Mouse (Mus musculus) fibroblast of lung, adult 2 months (primary cell): ENCODE measurements around the gene Tekt2.
A peak's percentile ranks its signal among the peaks of the same experiment; 100 is the strongest.

Experiments used
- DNase-seq: peaks from one replicate; pipeline ENCODE4 v3.0.0-alpha.2; 2011; ENCODE audit warnings: low read depth

Gene Tekt2

DNA sequence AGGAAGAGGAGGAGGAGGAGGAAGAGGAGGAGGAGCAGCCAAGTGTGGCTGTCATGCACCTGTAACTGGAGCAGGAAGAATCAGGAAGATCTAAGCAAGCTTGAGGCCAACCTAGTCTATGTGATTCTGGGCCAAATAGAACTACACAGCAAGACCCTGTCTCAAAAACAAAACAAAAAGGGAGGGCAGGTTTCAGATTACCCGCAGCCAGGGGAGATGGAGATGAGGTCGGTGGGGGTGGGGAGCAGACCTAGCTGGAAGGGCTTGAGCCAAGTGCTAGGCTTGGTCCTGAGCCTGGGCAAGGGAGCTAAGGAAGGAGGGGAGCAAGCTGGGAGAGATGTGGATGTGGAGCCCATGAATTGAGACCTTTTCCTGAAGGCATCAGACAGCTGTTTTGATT is 18.7 kb downstream of the Tekt2 start:
- DNase-seq = no peak

DNA sequence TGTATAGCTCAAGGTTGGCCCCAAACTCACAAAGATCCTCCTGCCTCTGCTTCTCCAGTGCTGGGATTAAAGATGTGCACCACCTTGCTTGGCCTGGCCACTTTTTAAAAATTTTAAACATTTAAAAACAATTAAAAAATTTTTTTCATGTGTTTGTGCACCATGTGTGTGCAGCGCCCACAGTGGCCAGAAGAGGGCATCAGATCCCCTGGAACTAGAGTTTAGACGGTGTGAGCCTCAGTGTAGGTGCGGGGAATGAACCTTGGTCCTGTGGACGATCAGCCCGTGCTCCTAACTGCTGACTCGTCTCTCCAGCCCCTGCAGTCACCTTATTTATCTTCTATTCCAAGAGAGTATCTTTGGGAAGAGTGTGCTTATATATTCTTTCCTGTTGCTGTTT is 19.4 kb downstream of the Tekt2 start:
- no peak for DNase-seq

DNA sequence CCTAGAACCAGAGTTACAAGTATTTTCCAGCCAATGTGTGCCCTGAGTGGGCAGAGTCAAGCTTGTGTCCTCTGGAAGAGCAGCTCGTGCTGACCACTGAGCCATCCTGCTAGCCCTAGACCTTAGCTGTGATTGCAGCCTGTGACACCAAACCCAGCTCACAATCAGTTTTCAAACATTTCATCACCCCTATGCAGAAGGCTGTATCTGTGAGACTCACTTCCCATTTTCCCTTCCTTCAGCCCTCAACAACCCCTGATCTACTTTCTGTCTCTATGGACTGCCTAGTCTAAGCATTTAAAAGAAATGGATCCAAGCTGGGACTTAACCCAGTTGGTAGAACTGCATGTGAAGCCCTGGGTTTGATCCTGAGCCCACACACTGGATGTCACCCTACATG is 20.1 kb downstream of the Tekt2 start:
- no peak for DNase-seq

DNA sequence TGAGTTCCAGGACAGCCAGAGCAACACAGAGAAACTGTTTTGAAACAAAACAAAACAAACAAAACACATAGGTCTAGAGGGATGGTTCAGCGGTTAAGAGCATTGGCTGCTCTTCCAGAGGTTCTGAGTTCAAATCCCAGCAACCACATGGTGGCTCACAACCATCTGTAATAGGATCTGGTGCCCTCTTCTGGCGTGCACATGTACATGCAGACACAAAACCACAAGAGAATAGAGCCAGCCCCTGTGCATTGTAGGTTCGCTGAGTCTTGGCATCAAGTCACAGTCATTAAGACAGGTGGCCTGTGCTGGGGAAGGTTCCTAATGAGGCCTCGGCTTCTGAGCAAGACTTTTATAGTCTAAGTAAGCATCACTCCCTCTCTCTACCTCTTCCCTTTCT is 21.6 kb downstream of the Tekt2 start:
- DNase-seq = no peak

DNA sequence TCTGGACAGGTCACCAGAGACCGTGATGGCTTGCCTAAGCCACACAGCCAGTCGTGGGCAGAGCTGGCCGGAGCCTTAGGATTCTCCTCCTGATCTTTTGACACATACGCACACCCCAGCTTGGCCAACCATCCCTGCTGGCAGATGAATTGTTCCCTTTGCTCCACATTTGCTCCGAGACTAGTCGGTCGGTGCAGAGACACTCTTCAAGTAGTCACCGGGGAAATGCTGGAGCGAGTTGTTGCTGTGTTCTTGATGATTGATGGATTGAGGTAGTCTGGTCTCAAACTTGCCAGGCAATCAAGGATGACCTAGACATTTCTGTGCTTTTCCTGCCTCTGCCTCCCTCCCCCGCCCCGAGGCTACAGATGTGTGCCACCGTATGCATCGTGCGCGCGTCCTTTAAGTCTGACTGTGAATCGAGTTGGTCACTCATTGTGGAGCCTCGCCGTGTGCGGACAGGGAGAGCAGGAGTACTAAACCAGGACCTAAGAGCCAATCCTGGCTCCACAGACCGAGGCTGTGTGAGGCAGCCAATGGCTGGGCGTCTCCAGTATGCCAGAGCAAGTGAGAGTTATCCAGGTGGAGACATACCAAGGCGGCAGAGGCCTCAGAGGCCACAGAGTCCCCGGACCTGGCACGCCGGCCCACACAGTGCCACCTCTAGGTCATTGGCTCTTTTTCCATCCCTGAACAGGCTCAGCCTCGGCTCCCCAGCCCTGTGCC is 23.7 kb downstream of the Tekt2 start:
- DNase-seq = no peak

DNA sequence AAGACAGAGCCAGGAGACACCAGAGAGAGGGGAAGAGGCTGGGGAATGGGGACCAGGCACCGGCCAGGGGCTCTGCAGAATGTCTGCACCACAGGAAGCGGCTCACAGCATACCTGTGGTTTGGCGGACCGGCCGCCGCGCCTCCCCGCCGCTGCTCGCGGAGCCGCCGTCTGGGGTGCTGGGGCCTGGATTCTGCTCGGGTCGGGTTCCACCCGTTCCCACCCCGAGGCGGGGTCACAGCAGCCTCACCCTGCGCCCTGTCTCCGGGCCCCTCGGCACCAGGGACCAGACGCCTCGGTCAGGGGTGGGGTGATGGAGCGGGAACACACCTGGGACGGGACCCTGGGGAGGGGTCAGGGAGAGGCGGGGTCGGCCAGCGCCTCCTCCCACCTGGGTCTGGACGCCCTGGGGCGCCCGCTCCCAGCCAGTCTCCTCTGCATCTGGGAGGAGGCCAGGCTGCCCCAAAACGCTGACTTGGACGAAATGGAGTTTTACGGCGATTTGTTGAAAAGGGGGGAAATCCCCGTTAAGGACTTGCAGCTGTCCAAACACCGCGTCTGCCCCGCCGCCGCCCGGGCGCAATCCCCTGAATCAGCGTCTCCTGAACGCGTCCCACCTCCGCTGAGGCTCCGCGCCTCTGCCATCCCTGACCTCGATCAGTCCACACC is 24.4 kb downstream of the Tekt2 start:
- DNase-seq = peak; percentile 75

DNA sequence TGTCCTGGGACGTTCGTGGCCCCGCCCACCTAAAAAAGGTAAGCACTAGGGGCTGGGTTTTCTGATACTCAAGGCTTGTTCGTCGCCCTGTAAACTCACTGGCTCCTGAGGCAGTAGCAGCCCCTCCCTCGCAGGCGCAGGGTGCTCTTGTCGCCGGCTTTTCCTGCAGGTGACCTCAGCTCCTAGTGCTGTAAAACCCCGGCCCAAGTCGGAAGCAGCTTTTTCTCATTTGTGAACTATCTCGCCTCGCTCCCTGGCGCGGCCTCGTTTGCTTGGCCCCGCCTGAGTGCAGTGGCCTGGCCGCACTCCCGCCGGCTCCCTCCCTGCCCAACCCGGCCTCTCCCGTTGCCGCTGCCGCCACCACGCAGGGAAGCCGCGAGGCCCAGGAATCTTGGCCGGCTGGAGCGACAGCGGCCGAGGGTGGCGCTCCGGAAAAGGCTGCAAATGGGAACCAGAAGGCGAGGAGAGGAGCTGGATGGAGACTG is 28.8 kb downstream of the Tekt2 start:
- no peak for DNase-seq

DNA sequence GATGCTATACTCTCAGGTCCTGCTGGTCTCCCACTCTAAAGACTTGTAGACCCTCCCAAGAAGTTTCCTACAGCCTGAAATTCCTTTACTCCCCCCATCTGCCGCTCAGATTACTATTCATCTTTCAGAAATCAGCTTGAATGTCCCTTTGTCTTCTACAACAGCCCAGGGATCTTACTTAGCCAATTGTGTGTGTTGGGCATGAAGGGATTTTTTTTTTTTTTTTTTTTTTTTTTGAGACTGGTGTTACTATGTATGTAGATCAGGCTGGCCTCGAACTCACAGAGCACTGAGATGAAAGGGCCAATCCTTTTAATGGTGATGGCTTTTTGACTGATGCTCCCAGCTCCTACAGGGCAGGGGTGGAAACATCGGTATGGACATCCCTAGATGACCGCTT is 29.6 kb downstream of the Tekt2 start:
- no peak for DNase-seq

DNA sequence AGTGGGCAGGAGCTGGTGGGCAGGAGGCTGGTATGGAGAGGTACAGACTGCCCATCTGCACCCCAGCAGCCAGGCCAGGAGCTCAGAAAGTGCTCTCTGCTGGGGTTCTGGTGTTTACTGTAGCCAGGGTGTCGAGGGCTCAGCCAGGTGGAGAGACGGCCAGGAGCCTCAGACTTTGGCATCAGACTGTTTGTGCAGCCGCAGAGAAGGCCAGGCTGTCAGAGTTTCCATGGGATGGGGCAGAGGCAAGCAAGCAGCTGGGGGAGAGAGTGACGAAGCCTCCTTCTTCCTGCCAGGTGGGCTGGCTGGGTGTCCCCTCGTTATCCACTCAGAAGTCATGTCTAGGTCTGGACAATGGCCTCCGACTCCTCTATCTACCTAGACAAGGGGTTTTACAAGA is 30.3 kb downstream of the Tekt2 start:
- DNase-seq = no peak

DNA sequence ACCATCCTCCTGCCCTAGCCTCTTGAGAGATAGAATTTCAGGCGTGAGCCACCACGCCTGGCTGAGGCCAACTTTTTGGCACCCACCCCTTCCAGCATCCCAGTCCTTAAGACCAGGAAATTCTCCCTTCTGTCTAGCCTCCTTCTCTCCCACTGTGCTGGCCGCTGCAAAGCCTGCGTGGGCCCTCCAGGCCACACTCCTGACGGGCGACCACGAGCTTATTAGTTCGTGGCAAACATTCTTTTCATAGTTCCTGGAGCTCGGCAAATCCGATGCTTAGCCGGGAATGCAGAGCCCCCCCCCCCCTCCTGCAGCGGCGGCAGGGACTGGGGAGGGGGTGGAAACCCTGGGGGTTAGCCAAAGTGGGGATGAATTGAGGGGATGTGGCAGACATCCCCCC is 34.3 kb downstream of the Tekt2 start:
- DNase-seq = no peak

DNA sequence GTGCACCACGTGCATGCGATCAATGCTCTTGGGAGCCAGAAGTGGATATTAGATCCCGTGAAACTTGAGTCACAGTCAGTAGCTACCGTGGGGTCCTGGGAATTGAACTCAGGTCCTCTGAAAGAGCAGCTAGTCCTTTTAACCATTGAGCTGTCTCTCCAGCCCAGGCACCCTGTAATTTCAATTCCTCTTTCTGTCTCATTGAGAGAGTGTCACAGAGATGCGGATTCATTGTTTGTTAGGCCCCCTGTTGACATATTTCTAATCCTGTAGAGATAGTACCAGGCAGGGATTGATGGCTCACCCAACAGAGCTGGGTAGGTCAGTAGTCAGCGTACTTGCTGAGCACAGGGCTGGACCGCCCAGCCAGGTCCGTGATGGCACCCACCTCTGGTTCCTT is 35.2 kb downstream of the Tekt2 start:
- DNase-seq = no peak

DNA sequence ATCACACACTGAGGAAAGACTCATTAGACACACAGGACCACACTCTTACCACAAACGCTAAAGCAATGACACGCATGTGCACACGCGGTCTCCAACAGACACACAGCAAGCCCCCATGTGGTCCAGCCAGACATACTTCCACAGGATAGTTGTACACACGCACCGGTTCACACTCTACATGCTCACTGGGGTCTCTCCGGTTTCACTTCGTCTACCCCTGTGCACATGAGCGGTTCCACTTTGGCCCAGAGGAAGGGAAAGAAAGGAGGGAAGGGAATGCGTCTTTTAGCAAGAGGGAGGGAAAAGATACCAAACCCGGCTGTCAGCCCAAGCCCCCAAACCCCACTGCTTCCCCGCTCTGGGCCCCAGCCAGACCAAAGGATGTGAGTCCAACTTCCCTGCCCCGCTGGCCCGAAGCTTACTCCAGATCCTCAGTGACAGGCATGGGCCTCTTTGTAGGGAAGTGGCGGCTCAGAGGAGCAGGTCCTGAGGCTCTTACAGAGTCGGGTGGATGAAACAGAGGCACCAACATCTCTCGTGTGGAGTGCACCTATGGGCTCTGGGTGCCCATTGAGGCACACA is 37.3 kb downstream of the Tekt2 start:
- no peak for DNase-seq

DNA sequence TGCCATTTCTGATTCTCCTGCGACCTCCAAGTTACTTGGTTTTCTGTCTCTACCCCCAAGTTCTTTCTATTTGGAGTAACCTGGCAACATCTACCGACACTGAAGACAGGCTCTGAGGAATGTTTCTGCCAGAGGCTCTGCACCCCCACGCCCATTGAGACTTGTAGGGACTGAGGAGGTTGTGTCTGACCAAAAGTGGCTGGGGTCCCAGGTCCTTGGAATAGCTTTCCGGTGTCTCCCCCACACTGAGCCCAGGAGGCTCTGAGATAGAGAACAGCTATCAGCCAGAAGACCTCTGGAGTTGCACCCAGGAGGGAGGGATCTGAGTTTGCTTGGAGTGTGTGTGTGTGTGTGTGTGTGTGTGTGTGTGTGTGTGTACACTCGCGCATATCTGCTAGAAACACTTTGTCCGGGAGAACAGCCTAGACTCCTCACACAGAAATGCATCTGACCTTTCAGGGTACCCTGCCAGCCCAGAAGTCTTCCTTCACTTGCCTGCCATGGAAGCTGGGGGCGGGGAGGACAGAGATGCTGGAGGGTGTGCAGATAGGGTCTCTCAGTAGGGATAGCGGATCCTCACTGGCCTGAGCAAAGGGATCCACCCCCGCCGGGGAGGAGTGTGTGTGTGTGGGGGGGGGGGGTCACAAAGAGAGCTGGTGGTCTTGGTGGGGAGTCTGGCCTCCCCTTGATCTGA is 38.0 kb downstream of the Tekt2 start:
- DNase-seq = no peak

DNA sequence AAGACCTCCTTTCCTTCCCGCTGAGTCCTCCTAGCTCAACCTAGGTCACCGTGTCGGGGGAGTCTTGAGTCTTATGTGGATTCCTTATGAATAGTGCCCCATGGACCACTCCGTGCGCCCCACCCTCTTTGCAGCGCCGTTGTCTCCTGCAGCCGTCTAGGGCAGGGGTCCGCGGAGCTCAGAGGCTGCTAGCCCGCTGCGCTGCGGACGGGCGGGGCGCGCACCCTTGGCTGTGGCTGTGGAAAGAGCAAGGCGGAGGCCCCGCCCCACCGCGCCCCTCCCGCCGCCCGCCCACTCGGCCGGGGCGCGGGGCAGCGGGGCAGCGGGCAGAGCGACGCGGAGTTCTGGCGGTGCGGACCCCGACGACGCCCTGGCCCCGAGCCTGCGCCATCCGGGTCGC is 39.0 kb downstream of the Tekt2 start, which contains the start of gene Col8a2:
Col8a2 (plus strand) TSS at position 302 of the 400 bp plus-strand sequence.
- no peak for DNase-seq

DNA sequence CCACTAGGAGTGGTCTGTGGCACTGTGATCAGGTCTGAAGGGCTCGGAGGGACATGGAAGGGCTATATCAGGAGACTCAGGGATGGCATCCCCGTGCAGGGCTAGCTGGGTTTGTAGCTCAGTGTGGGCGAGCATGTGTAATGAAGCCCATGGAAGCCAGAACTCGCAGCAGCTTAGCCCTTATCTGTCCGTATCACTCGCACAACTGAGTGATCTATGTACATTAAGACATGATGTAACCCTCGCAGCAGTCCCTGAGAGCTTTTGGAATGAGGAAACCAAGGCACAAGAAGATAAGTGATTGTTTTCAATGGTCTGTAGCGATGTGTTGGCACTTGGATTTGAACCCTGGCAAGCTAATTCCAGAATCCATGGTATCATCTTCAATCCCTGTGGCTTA is 41.9 kb downstream of the Tekt2 start:
- DNase-seq = no peak

DNA sequence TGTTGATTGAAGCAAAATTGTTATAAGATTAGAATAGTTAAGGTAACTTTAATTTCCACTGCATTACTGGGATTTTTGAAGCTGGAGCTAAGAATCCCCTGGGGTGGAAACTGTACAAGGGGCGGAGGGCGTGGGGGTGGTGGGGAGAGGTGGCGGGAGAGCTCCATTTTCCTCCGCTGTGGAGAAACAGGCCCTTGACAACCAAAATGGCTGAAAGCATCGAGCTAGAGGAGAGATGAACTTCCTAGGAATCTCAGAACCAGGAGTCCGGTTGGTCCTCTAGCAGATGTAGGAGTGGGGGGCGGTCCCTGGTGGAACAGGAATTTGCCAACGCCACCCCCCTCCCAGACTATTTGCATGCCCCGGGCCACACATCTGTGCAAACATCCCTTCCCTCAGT is 43.8 kb downstream of the Tekt2 start:
- no peak for DNase-seq

DNA sequence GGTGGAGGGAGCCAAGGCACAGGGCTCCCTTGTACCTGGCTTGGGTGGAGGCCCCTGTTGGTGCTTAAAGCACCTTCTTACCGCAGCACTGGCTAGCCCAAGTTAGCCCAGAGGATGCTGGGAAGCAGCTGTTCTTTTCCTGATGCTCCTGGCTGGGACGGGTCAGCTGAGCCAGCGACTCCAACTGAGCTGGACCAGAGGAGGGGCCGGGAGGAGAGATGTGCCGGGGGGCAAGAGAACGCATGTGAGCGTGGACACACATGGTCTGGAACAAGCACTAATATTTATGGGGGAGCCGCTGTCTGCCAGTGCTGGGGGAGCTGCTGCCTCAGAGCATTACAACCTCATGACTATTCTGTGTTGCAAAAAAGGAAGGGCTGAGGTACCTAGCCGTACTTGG is 46.5 kb downstream of the Tekt2 start:
- DNase-seq = no peak

DNA sequence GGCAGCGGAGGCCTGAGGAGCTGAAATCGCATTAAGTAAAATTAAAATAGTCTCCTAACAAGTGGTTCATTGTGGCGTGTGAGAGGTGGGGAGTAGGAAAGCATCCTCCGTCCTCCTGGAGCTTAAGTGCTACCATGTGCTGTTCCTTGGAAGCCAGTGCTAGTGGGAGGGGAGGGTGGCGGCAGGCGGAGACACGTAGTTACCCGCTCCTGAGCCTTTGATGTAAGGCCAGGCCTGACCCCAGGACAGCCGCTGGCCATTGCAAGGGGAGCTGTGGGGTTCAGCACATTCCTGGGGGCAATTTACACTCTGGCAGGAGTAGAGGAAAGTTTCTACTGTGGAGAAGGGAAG is 46.9 kb downstream of the Tekt2 start:
- DNase-seq = no peak

DNA sequence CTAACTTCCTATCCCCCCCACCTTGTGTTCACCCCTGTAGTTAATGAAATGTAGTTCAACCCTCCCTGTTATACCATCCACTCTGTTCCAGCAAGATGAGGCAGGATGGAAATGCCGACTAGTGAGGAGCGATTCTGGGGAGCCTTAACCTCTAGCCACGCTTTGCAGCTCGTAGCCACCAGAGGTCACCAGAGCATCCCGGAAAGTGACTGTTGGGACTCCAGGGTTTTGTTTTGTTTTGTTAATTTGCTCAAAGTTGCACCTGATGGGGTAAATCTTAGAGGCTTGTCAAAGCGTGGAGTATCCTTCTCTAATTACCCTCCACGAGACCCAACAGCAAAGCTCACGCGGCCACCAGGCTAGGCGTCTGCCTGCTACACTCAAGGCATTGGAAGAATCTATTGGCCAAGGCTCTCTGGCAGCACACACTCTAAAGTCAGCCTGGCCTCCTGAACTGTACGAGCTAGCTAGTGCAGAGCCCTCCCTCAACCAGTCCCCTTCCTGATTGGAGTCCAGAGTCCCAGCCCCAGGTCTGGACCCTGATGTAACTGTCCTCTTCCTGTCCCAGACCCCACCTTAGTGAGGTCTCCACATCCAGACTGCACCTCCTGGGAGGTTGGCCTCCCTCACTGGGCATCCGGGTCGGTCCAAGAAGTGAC is 47.5 kb downstream of the Tekt2 start:
- no peak for DNase-seq

DNA sequence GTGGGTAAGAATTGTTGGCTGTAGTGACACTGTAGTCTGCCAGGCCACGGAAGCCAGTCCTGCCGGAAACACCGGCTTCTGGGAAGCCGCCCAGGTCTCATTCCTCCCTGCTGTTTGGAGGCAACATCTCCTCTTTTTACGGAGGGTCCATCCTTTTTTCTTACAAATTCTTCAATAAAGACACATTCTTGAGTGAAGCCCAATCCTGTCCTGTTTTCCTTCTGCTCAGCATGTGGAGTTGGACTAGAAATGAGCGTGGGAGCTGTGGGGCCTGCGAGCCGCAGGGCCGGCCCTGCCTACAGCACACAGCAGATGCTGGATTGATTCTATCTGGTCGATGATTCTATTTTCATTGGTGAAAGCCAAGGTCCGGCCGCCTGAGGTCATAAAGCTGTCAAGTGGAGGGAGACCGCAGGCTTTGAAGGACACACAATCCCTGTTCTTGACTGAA is 49.8 kb downstream of the Tekt2 start:
- no peak for DNase-seq

DNA sequence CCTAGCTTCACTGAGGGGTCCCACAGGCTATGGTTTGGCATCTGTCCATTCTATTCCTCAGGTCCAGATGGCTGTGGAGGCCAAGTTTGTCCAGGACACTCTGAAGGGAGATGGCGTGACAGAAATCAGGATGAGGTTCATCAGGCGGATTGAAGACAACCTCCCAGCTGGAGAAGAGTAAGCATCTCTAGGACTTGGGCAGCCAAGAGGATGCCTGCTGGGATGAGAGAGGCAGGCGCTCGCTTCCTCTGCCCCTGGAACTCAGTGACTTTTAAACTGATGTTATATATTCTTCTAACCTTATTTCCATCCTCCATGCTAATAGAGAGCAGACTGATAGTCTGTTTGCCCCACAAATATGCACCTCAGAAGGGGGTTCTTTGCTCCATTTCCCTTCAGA is 50.4 kb downstream of the Tekt2 start:
- DNase-seq = no peak

DNA sequence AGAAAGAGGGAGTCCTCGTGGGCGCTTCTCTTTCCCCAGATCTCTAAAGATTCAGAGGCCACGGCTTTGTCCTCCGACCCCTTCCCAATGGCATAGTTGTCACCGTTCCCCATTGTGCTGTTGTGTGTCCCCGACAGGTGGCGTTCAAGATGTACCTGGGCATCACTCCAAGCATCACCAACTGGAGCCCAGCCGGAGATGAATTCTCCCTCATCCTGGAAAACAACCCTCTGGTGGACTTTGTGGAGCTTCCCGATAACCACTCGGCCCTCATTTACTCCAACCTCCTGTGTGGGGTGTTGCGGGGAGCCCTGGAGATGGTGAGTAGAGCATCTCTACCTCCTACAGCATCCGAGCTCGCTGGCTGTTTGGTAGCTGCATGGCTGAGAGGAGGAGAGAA is 51.7 kb downstream of the Tekt2 start:
- DNase-seq = no peak
